Mouse (Mus musculus): ENCODE results near the gene Eprs.

- TF ChIP-seq CTCF (IDR thresholded peaks at IDR 0.05; ENCODE audit: extremely low read depth, insufficient read depth, low read length) = no peak
- no peak for TF ChIP-seq POLR2A (IDR thresholded peaks at IDR 0.05; ENCODE audit: extremely low read depth, insufficient read depth, low read length)
These were observed 43.1 kb downstream of the Eprs start for GRCm38 (mm10) chr1:185405921-185406320.

Data from cortical plate, adult 2 months (tissue).